Mouse (Mus musculus) heart, embryonic 11.5 days (tissue): ENCODE data around the gene Pnpla6. TPM values are rescaled to one million over a fixed set of nuclear protein-coding genes. Genes with fewer than 3 reads are reported as not detected.

ENCODE experiments used
- polyA plus RNA-seq: library from polyadenylated mRNA; unstranded; fragments of >200 nt; fragmentation: Nextera tagmentation; extraction: Ambion mirVana; gene quantifications from 2 replicates; pipeline ENCODE4 v1.2.1, GENCODE M21; 2014

Gene Pnpla6
- polyA plus RNA-seq, 1 experiment from 2014 or later = 14.0 TPM

Other genes with a start within 250 kb of the Pnpla6 start
- gene Insr, start 235.8 kb upstream of the Pnpla6 start, polyA plus RNA-seq = 39.2 and 45.7 TPM in 2 replicates
- gene A430078G23Rik, start 162.0 kb upstream of the Pnpla6 start, polyA plus RNA-seq = 0.10 TPM in 1 of 2 replicates, not detected in the other
- gene Arhgef18, start 122.4 kb upstream of the Pnpla6 start, polyA plus RNA-seq = 5.3 and 6.2 TPM in 2 replicates
- gene Pex11g, start 47.7 kb upstream of the Pnpla6 start, polyA plus RNA-seq = 2.7 and 3.1 TPM in 2 replicates
- not detected in 2 replicates for gene Tex45, start 44.5 kb upstream of the Pnpla6 start, polyA plus RNA-seq
- gene Zfp358, start 22.2 kb upstream of the Pnpla6 start, polyA plus RNA-seq = 11.5 and 19.7 TPM in 2 replicates
- 31.3 and 48.1 TPM in 2 replicates for gene Mcoln1, start 14.9 kb upstream of the Pnpla6 start, polyA plus RNA-seq
- 3.9 and 5.1 TPM in 2 replicates for gene C330021F23Rik, start 52.6 kb downstream of the Pnpla6 start, polyA plus RNA-seq
- gene Camsap3, start 71.9 kb downstream of the Pnpla6 start, polyA plus RNA-seq = 1.6 TPM in 2 replicates
- 32.6 and 34.7 TPM in 2 replicates for gene Xab2, start 105.9 kb downstream of the Pnpla6 start, polyA plus RNA-seq
- 109 and 114 TPM in 2 replicates for gene Pet100, start 106.2 kb downstream of the Pnpla6 start, polyA plus RNA-seq
- gene Pcp2, start 110.2 kb downstream of the Pnpla6 start, polyA plus RNA-seq = 0.11 TPM in 1 of 2 replicates, not detected in the other
- gene Stxbp2, start 115.6 kb downstream of the Pnpla6 start, polyA plus RNA-seq = 57.7 and 60.2 TPM in 2 replicates
- gene Retn, start 140.4 kb downstream of the Pnpla6 start, polyA plus RNA-seq = not detected in 2 replicates
- not detected in 2 replicates for gene Mcemp1, start 150.4 kb downstream of the Pnpla6 start, polyA plus RNA-seq
- gene Fcor, start 157.0 kb downstream of the Pnpla6 start, polyA plus RNA-seq = 9.4 and 12.2 TPM in 2 replicates
- gene Trappc5, start 160.9 kb downstream of the Pnpla6 start, polyA plus RNA-seq = 26.3 and 33.2 TPM in 2 replicates
- gene Fcer2a, start 178.8 kb downstream of the Pnpla6 start, polyA plus RNA-seq = 0.13 and 0.14 TPM in 2 replicates
- gene Clec4g, start 205.3 kb downstream of the Pnpla6 start, polyA plus RNA-seq = 4.1 and 4.6 TPM in 2 replicates
- not detected in 2 replicates for gene Cd209a, start 233.6 kb downstream of the Pnpla6 start, polyA plus RNA-seq